In the genomic region with DNA sequence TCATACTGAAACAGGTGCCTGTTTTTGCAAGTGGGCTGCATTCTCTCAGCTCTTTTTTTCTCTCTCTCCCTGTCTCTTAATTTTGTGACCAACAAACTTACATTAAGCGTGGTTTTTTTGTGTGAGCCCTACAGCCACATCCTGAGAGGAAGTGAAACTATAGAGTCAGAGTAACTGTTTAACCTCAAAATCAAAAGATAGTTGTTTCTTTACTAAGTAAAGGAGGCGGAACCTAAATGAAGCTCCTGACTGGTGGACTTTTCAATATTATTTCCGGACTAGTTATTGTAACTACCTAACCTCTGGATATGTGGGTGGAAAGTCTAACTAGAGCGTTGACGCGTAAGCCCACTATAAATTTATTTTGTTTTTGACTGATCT, we compare ENCODE assay signal across 10 mouse cellular contexts. TPM values are rescaled to one million over a fixed set of nuclear protein-coding genes. Genes with fewer than 3 reads are reported as not detected.
DNase-seq lines count a peak whose midpoint lies in the region; ATAC-seq and TF ChIP-seq lines count a peak whose summit lies in the region.
"Had no signal": no experiment of that assay in that cellular context is flagged by ENCODE, and none has a peak within 500 bp of the region (broad histone marks: within the 10 kb centered on the region; RNA-seq: fewer than 3 reads in every experiment).

No protein-coding gene starts in this region.

- TF ChIP-seq CTCF in lung, postnatal 0 days (IDR thresholded peaks at IDR 0.05) = no peak
- no peak for TF ChIP-seq CTCF in olfactory bulb, adult 2 months (IDR thresholded peaks at IDR 0.05; ENCODE audit: insufficient read depth, low read depth, low read length)

- peaks cover 7% of the 10 kb centered on the region for H3K27me3 ChIP-seq in lung, embryonic 16.5 days (ENCODE audit: control insufficient read depth, insufficient read depth, low read depth, low read length)
- H3K27me3 ChIP-seq in forebrain, embryonic 13.5 days = no peaks in the 10 kb centered on the region
- H3K27me3 ChIP-seq in lung, postnatal 0 days (replicated peaks; ENCODE audit: insufficient read depth, low read length) = peaks cover 9% of the 10 kb centered on the region; the same call in 1 of the 2 replicates

- WGBS in lung, embryonic 16.5 days = 79% methylated on average over 6 of the region's 6 CpGs
- 81% methylated on average over 6 of the region's 6 CpGs for WGBS in forebrain, embryonic 13.5 days
- 80% methylated on average over 6 of the region's 6 CpGs for WGBS in lung, postnatal 0 days
- 41% methylated on average over 6 of the region's 6 CpGs for WGBS in olfactory bulb, adult 2 months

- no peak overlapping the region for H3K27ac ChIP-seq in lung, embryonic 16.5 days (ENCODE audit: low read length)
- no peak overlapping the region for H3K27ac ChIP-seq in forebrain, embryonic 13.5 days
- H3K27ac ChIP-seq in lung, postnatal 0 days (ENCODE audit: low read length) = no peak overlapping the region
- H3K27ac ChIP-seq in olfactory bulb, adult 2 months (ENCODE audit: insufficient read depth, low read depth, low read length) = peak overlapping the region; percentile 25

- H3K9me3 ChIP-seq in lung, embryonic 16.5 days (ENCODE audit: control insufficient read depth, low read length) = no peaks in the 10 kb centered on the region
- no peaks in the 10 kb centered on the region for H3K9me3 ChIP-seq in forebrain, embryonic 13.5 days (replicated peaks)
- no peaks in the 10 kb centered on the region for H3K9me3 ChIP-seq in lung, postnatal 0 days (ENCODE audit: low read length)

- TF ChIP-seq EP300 in lung, postnatal 0 days (IDR thresholded peaks at IDR 0.05) = no peak

- no peak for TF ChIP-seq POLR2A in olfactory bulb, adult 2 months (IDR thresholded peaks at IDR 0.05; ENCODE audit: insufficient read depth, low read depth, low read length)

- H3K4me3 ChIP-seq in lung, embryonic 16.5 days (ENCODE audit: low read length) = no peak overlapping the region
- H3K4me3 ChIP-seq in forebrain, embryonic 13.5 days = peak overlapping the region; percentile 81
- no peak overlapping the region for H3K4me3 ChIP-seq in lung, postnatal 0 days (ENCODE audit: low read depth, low read length)
- H3K4me3 ChIP-seq in olfactory bulb, adult 2 months (ENCODE audit: insufficient read depth, low read depth, low read length) = no peak overlapping the region
- H3K4me3 ChIP-seq: myocyte had no signal

- H3K36me3 ChIP-seq in lung, embryonic 16.5 days (ENCODE audit: control insufficient read depth, insufficient read depth, low read length) = no peaks in the 10 kb centered on the region
- H3K36me3 ChIP-seq in forebrain, embryonic 13.5 days (ENCODE audit: poor library complexity, severe bottlenecking) = peaks cover 4% of the 10 kb centered on the region; the same call in 1 of the 2 replicates
- no peaks in the 10 kb centered on the region for H3K36me3 ChIP-seq in lung, postnatal 0 days (ENCODE audit: insufficient read depth, low read length)

- H3K4me2 ChIP-seq in lung, embryonic 16.5 days (ENCODE audit: low read depth, low read length) = peak overlapping the region; percentile 9; the same call in 1 of the 2 replicates
- peak overlapping the region; percentile 68 for H3K4me2 ChIP-seq in forebrain, embryonic 13.5 days
- no peak overlapping the region for H3K4me2 ChIP-seq in lung, postnatal 0 days (replicated peaks; ENCODE audit: low read depth, low read length)

- no peak for ATAC-seq in lung, embryonic 16.5 days (ENCODE audit: low read depth)
- ATAC-seq in forebrain, embryonic 13.5 days = no peak
- ATAC-seq in lung, postnatal 0 days = no peak
- ATAC-seq: intestine, postnatal 0 days had no signal

- no peak overlapping the region for H3K9ac ChIP-seq in lung, embryonic 16.5 days (ENCODE audit: low read length)
- H3K9ac ChIP-seq in forebrain, embryonic 13.5 days = peak overlapping the region; percentile 43; the same call in 1 of the 2 replicates
- no peak overlapping the region for H3K9ac ChIP-seq in lung, postnatal 0 days (replicated peaks; ENCODE audit: low read depth)

- DNase-seq in lung, postnatal 10 days = no peak
- peak; percentile 15 for DNase-seq in lung, postnatal 0 days (ENCODE audit: low spot score)
- no peak for DNase-seq in cerebellum, postnatal 10 days
- DNase-seq in retina, postnatal 1 day = no peak
- no peak for DNase-seq in adipocyte (ENCODE audit: low spot score)

- peaks cover 12% of the 10 kb centered on the region for H3K4me1 ChIP-seq in lung, embryonic 16.5 days (replicated peaks; ENCODE audit: control insufficient read depth, insufficient read depth, low read length)
- H3K4me1 ChIP-seq in forebrain, embryonic 13.5 days = peaks cover 79% of the 10 kb centered on the region
- no peaks in the 10 kb centered on the region for H3K4me1 ChIP-seq in lung, postnatal 0 days (ENCODE audit: insufficient read depth, low read depth, low read length)
- peaks cover 4% of the 10 kb centered on the region for H3K4me1 ChIP-seq in olfactory bulb, adult 2 months (ENCODE audit: control insufficient read depth, insufficient read depth, low read length)

RNA-seq across cellular contexts. Expression of gene Kcna3, which starts 2.2 kb away (rescaled TPM):
- polyA plus RNA-seq in lung, embryonic 16.5 days (2015; fragmentation: Nextera tagmentation; extraction: Ambion mirVana) = 1.7 and 1.9 TPM in 2 replicates
- polyA plus RNA-seq in forebrain, embryonic 13.5 days (2015; fragmentation: Nextera tagmentation; extraction: Ambion mirVana) = 12.9 and 13.4 TPM in 2 replicates
- 2.7 and 4.2 TPM in 2 replicates for polyA plus RNA-seq in lung, postnatal 0 days (2015; fragmentation: Nextera tagmentation; extraction: Ambion mirVana)
- polyA plus RNA-seq in olfactory bulb, adult 2 months (2012; ENCODE audit: insufficient read depth, insufficient read length, low replicate concordance, missing spikeins) = not detected in 2 replicates
